Mouse (Mus musculus) bone marrow, adult 2 months (tissue): ENCODE measurements around the gene Ahcy.

Experiments
- CTCF ChIP-seq: fragments of 200-500 bp; IDR thresholded peaks from 2 replicates; pipeline ENCODE4 v1.5.1; 2011; ENCODE audit warnings: low read length, control low read depth; ENCODE audit not compliant: control insufficient read depth, insufficient read depth
- POLR2A ChIP-seq: fragments of 200-500 bp; IDR thresholded peaks from 2 replicates; pipeline ENCODE4 v1.6.1; 2011; ENCODE audit warnings: low read depth, mild to moderate bottlenecking, control low read depth, low read length, borderline replicate concordance; ENCODE audit not compliant: control insufficient read depth

DNA sequence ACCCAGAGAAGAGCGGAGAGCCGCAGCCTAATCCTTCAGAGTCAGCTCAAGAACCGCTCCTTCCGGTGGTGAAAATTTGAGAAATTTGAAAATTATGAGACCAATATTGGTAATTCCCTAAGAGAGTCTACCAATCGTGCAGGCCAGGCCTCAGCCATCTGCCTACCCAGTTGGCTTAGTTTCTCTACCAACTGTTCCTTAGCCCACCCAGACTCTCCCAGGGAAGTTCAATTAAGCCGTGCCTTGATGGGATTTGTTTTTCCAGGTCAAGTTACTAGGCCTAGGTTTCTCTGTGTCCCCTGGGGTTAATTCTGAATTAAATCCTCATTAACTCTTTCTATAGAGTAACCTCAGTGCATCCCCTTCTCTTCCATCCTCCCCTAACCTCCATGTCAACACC lies 61.3 kb downstream of the Ahcy start:
- no peak for TF ChIP-seq CTCF
- no peak for TF ChIP-seq POLR2A
